In genomic region chr7:68682318-68682728, GRCm38 (mm10) we compare ENCODE assay signal across 9 mouse cellular contexts.
A peak's percentile ranks its signal among the peaks of the same experiment; 100 is the strongest.
DNase-seq lines count a peak whose midpoint lies in the region; ATAC-seq lines count a peak whose summit lies in the region.
"Had no signal": no experiment of that assay in that cellular context is flagged by ENCODE, and none has a peak within 500 bp of the region (broad histone marks: within the 10 kb centered on the region; RNA-seq: fewer than 3 reads in every experiment).

No protein-coding gene starts in this region.

- H3K27ac ChIP-seq in forebrain, embryonic 13.5 days: no peak overlapping the region
- no peak overlapping the region for H3K27ac ChIP-seq in forebrain, embryonic 10.5 days
- H3K27ac ChIP-seq in midbrain, embryonic 14.5 days (replicated peaks; ENCODE audit: low read depth, low read length): no peak overlapping the region
- no peak overlapping the region for H3K27ac ChIP-seq in midbrain, embryonic 11.5 days (ENCODE audit: low read depth, low read length)

- WGBS in forebrain, embryonic 13.5 days: 45% methylated on average over 6 of the region's 6 CpGs
- 77% methylated on average over 6 of the region's 6 CpGs for WGBS in forebrain, embryonic 10.5 days
- WGBS in midbrain, embryonic 14.5 days: 37% methylated on average over 6 of the region's 6 CpGs
- 61% methylated on average over 6 of the region's 6 CpGs for WGBS in midbrain, embryonic 11.5 days

- H3K36me3 ChIP-seq in forebrain, embryonic 13.5 days (ENCODE audit: poor library complexity, severe bottlenecking): no peaks in the 10 kb centered on the region
- no peaks in the 10 kb centered on the region for H3K36me3 ChIP-seq in forebrain, embryonic 10.5 days (replicated peaks)
- H3K36me3 ChIP-seq in midbrain, embryonic 14.5 days (ENCODE audit: control insufficient read depth, insufficient read depth, low read length): no peaks in the 10 kb centered on the region
- no peaks in the 10 kb centered on the region for H3K36me3 ChIP-seq in midbrain, embryonic 11.5 days (ENCODE audit: control insufficient read depth, insufficient read depth, low read length)

- H3K27me3 ChIP-seq in forebrain, embryonic 13.5 days: no peaks in the 10 kb centered on the region
- no peaks in the 10 kb centered on the region for H3K27me3 ChIP-seq in forebrain, embryonic 10.5 days (ENCODE audit: poor library complexity, severe bottlenecking)
- H3K27me3 ChIP-seq in midbrain, embryonic 14.5 days (ENCODE audit: control insufficient read depth, insufficient read depth, low read length): no peaks in the 10 kb centered on the region
- no peaks in the 10 kb centered on the region for H3K27me3 ChIP-seq in midbrain, embryonic 11.5 days (ENCODE audit: control insufficient read depth, insufficient read depth, low read length)
- H3K27me3 ChIP-seq: megakaryocyte, embryonic 14.5 days had no signal

- H3K4me2 ChIP-seq in forebrain, embryonic 13.5 days: peak overlapping the region; percentile 32; the same call in 1 of the 2 replicates
- H3K4me2 ChIP-seq in midbrain, embryonic 14.5 days (ENCODE audit: low read length): 0 out of 2 replicates have a peak overlapping the region, but pooled peaks have one; percentile 10
- no peak overlapping the region for H3K4me2 ChIP-seq in midbrain, embryonic 11.5 days

- ATAC-seq in forebrain, embryonic 13.5 days: peak; percentile 75
- ATAC-seq in midbrain, embryonic 14.5 days (ENCODE audit: low FRiP score, low TSS enrichment): no peak
- no peak for ATAC-seq in midbrain, embryonic 11.5 days (ENCODE audit: low FRiP score)
- ATAC-seq in neutrophil, adult 5-6 weeks (ENCODE audit: extremely low read depth, insufficient number of reproducible peaks, low FRiP score, poor library complexity, severe bottlenecking): peak; percentile 33; the same call in 1 of the 2 replicates
- no peak for ATAC-seq in frontal cortex, adult (ENCODE audit: low TSS enrichment)

- no peaks in the 10 kb centered on the region for H3K9me3 ChIP-seq in forebrain, embryonic 13.5 days (replicated peaks)
- no peaks in the 10 kb centered on the region for H3K9me3 ChIP-seq in forebrain, embryonic 10.5 days
- H3K9me3 ChIP-seq in midbrain, embryonic 14.5 days (ENCODE audit: control insufficient read depth, low read length): no peaks in the 10 kb centered on the region
- no peaks in the 10 kb centered on the region for H3K9me3 ChIP-seq in midbrain, embryonic 11.5 days (ENCODE audit: control insufficient read depth, low read length)

- peaks cover 34% of the 10 kb centered on the region for H3K4me1 ChIP-seq in forebrain, embryonic 13.5 days
- H3K4me1 ChIP-seq in forebrain, embryonic 10.5 days: peaks cover 21% of the 10 kb centered on the region
- no peaks in the 10 kb centered on the region for H3K4me1 ChIP-seq in midbrain, embryonic 14.5 days (ENCODE audit: control insufficient read depth, insufficient read depth, low read length)
- no peaks in the 10 kb centered on the region for H3K4me1 ChIP-seq in midbrain, embryonic 11.5 days (ENCODE audit: control insufficient read depth, insufficient read depth, low read length)
- H3K4me1 ChIP-seq: megakaryocyte, embryonic 14.5 days had no signal

- H3K9ac ChIP-seq in forebrain, embryonic 13.5 days: no peak overlapping the region
- H3K9ac ChIP-seq in midbrain, embryonic 14.5 days (replicated peaks; ENCODE audit: low read length): no peak overlapping the region
- no peak overlapping the region for H3K9ac ChIP-seq in midbrain, embryonic 11.5 days (ENCODE audit: low read length)

- H3K4me3 ChIP-seq in forebrain, embryonic 13.5 days: no peak overlapping the region
- H3K4me3 ChIP-seq in forebrain, embryonic 10.5 days: no peak overlapping the region
- no peak overlapping the region for H3K4me3 ChIP-seq in midbrain, embryonic 14.5 days (replicated peaks; ENCODE audit: low read depth, low read length)
- H3K4me3 ChIP-seq in midbrain, embryonic 11.5 days (ENCODE audit: low read depth, low read length): no peak overlapping the region
- H3K4me3 ChIP-seq: megakaryocyte, embryonic 14.5 days had no signal

- DNase-seq in forebrain, embryonic 10.5 days (ENCODE audit: extremely low spot score, low spot score): no peak
- DNase-seq in midbrain, embryonic 14.5 days: peak; percentile 11
- DNase-seq in midbrain, embryonic 11.5 days (ENCODE audit: low spot score, missing footprints): no peak
- DNase-seq in kidney, adult 9 months: peak; percentile 61
- no peak for DNase-seq in right cerebral cortex, postnatal 25 days

Comparison
In these comparisons a context has a peak if more than half of its experiments do, and no peak if none do; other contexts are left out.
1. DNase-seq: peak in midbrain, embryonic 14.5 days (single experiment) and kidney, adult 9 months (single experiment); none in forebrain, embryonic 10.5 days (single experiment), midbrain, embryonic 11.5 days (single experiment) and right cerebral cortex, postnatal 25 days (single experiment).
2. ATAC-seq: peak in forebrain, embryonic 13.5 days (single experiment) and neutrophil, adult 5-6 weeks (single experiment); none in midbrain, embryonic 14.5 days (single experiment), midbrain, embryonic 11.5 days (single experiment) and frontal cortex, adult (single experiment).